Mouse (Mus musculus) embryonic stem cell, embryonic (primary cell): ENCODE data around the gene Naf1.

Source experiments
- CTCF ChIA-PET, 4 experiments: fragments of 300-600 bp in 2 of 4; fragments of 350-600 bp in 2 of 4; sonication (Branson Sonifier 250); formaldehyde crosslinking; loops; one replicate each; lab custom pipeline; 2022; ENCODE audit warnings: inconsistent platforms in 2 of 4; lab: Charles Lee
- POLR2A ChIA-PET, 4 experiments: fragments of 300-600 bp in 2 of 4; fragments of 350-600 bp in 2 of 4; sonication (Branson Sonifier 250); formaldehyde crosslinking; loops; one replicate each; lab custom pipeline; 2022; ENCODE audit warnings: antibody characterized with exemption in 4 of 4, inconsistent platforms in 1 of 4; lab: Charles Lee

Naf1 gene

DNA sequence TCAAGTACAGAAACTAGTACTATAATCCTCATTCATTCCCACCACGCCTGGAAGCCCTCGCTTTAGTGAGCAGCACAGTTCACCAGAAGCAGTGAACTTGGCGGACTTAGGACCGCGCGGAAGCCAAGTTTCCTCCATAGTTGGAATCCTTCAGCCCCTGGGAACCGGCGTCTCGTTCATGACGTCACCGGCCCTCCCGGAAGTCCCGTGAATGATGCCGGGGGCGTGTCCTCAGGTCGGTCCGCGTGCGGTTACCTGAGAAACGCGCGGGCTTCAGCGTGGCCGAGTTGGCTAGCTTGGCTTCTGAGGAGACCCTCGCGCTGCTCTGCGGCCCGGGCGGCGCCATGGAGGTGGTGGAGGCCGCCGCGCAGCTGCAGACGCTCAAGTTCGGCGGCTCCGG lies at the start of gene Naf1:
Gene Naf1 (plus strand): TSS at position 195 of the 400 bp plus-strand sequence.
- CTCF ChIA-PET = no interaction called here
- POLR2A ChIA-PET = interaction anchor here in 3 of 4 experiments (1.2 to 3.2 kb wide), 7 partner anchors 9 to 112 kb away, joined by 3 to 18 read pairs (median 4); no protein-coding TSS in a partner anchor

DNA sequence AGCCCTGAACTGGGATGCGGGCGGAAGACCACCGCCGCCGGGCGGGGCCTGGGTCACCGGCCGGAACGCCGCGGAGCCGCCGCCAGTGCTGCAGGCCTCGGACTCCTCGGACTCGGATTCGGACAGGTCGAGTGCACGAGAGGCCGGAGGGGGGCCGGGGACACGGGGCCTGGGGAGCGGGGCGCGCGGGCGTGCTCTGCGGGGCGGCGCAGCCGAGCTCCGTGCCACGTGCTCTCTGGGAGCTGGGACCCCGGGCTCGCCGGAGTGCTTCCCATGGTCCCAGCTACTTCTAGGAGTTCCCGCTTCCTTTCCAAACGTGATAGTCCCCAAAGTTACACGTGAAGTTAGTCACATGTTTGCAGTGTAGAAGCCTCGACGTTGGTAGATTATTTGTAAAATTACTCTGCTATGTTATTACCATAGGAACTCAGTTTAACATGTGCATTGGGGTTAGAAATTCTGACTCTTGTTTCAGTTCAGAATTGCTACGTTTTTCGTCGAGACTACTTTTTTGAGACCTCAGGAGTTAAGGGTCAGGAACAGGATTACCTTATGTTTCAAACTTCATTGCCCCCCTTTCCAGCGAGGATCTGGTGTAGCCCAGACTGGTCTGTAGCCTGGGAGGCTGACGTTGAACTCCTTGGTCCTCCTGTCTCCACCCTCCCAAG lies 1.0 kb downstream of the Naf1 start:
- ChIA-PET CTCF (no interaction called here), POLR2A (interaction anchor here in 3 of 4 experiments (1.0 to 3.2 kb wide), 12 partner anchors 8 to 183 kb away, joined by 3 to 18 read pairs (median 4); no protein-coding TSS in a partner anchor)

DNA sequence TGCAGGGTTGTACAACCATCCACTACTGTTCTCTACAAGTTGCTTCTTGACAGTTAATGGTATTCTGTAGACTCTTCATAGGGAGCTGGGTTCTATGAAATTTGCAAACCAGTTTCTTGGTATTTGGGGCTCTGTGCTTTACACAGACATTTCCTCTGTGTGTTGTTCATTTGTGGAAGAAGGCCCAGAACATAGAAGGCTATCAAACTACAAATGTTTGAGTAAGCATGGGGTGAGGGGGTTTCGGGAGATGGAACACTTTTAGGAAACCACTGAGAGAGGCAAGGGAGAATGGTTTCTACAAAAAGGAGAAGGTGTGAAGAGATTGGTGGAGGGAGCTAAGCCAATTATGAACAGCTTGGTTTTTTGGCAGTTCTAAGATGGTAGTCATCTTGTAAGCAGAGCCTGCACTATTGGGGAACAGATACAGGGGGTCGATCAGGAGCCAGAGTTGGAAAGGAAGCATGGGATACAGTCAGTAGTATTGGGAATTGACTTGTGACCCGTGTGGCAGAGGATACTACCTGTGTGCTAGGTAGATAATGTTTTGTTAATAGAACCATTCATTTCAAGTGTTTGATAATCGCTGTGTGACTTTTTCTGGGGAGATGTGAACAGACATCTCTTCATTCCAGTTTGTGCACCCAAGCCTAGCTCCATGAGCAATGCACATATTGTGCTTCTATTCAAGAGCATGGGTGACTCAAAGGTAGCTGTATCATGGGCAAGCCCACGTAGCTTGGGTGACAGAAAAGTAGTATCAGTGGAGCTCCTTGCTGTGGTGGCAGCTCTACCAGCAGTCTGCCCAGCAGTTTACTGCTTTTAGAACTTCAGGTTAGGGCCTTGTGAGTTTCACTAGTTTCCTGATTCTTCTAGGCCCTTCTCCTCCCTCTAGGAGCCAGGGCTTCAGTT lies 1.8 kb downstream of the Naf1 start:
- POLR2A ChIA-PET = interaction anchor here in 2 of 4 experiments (1.0 to 3.2 kb wide), 11 partner anchors 8 to 380 kb away, joined by 3 to 18 read pairs (median 3); no protein-coding TSS in a partner anchor
- CTCF ChIA-PET = interaction anchor here in 1 of 4 experiments (0.5 kb wide), 1 partner anchor 47 kb away, joined by 5 read pairs; no protein-coding TSS in a partner anchor

DNA sequence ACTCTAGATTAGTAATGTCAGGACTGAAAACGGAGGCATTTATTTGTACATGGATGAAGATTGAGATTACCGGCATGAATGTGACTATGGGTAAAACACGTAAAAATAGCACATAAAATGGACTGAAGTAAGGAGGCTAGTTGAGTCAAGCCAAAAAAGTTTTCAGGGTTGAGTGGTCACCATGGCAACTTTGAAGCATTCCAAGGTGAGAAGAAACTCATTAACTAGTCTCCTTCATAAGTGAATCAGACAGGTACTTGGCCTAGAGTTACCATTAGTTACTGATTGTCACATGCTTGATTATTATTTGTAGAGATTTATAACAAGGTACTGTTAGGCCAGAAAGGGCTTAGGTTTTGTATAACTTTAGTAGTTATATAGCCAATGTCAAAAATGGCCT lies 3.7 kb downstream of the Naf1 start:
- ChIA-PET CTCF (no interaction called here), POLR2A (interaction anchor here in 2 of 4 experiments (0.7 to 1.6 kb wide), 4 partner anchors 9 to 18 kb away, joined by 3 read pairs; no protein-coding TSS in a partner anchor)

DNA sequence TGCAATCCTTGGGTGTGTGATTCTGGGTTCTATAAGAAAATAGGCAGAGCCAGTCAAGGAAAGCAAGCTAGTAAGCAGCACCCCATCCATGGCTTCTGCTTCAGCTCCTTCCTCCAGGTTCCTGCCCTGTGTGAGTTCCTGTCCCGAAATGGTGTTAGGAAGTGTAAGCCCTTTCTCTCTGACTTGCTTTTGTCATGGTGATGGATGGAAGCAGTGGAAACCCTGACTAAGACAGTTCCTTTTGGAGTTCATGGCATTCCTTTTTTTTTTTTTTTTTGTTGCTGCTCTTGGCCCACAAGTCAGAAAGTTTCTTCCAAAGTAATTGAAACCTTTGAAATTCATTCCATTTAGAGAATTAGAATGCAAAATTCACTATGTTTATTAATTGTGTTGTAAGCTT lies 5.1 kb downstream of the Naf1 start:
- POLR2A ChIA-PET = interaction anchor here in 3 of 4 experiments (0.6 to 1.5 kb wide), 11 partner anchors 9 to 1470 kb away, joined by 3 to 6 read pairs (median 3); no protein-coding TSS in a partner anchor

DNA sequence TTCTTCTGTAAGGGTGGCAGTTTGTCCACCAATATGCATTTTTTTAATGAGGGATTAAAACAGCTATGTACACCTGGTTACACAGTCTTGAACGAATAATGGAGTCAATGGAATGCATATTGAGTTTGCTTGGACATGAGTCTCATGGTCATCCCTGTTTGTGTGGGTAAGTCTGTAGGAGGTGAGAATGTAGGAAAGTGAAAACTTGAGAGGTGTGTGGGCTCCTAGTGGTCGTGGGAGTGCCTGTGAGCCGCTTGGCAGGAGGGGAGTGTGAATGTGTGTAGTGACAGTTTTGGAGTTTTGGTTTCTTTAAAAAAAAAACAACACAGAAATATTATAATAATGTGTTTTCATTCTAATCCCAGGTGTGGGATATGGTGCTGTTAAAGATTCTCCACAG lies 7.7 kb downstream of the Naf1 start:
- ChIA-PET POLR2A (interaction anchor here in 1 of 4 experiments (0.6 to 3.5 kb wide), 2 partner anchors 7 to 46 kb away, joined by 4 to 18 read pairs; partner anchors contain the start of gene Naf1), CTCF (no interaction called here)

More for the DNA sequence above, 5.1 kb downstream of the Naf1 start:
- CTCF ChIA-PET = interaction anchor here in 1 of 4 experiments (0.6 kb wide), 1 partner anchor 26 kb away, joined by 6 read pairs; no protein-coding TSS in a partner anchor

GRCm38 (mm10) chr8:66869211-66869932 lies 9.4 kb downstream of the Naf1 start:
- POLR2A ChIA-PET = interaction anchor here in 3 of 4 experiments (0.7 to 3.5 kb wide), 5 partner anchors 9 to 13 kb away, joined by 3 to 18 read pairs (median 4); partner anchors contain the start of gene Naf1 (in 3 of the 3)
- CTCF ChIA-PET = no interaction called here

DNA sequence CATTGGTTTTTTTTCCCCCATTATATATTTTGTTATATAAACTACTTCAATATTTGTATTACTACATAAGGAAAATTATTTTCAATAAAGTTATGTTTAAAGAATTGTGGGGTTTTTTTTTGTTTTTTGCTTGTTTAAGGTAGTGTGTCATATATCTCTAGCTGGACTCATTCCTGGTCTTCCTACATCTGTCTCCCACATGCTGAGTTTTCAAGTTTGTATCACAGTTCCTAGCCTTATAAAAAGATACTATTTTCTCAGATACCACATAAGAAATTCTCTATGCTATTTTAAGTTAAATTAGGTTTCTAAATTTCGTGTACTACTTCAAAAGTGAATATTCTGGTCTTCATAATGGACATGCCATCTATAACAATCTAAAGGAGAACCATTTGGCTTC lies 23.8 kb downstream of the Naf1 start:
- POLR2A ChIA-PET = interaction anchor here in 1 of 4 experiments (1.2 kb wide), 1 partner anchor 11 kb away, joined by 3 read pairs; no protein-coding TSS in a partner anchor
- CTCF ChIA-PET = no interaction called here

DNA sequence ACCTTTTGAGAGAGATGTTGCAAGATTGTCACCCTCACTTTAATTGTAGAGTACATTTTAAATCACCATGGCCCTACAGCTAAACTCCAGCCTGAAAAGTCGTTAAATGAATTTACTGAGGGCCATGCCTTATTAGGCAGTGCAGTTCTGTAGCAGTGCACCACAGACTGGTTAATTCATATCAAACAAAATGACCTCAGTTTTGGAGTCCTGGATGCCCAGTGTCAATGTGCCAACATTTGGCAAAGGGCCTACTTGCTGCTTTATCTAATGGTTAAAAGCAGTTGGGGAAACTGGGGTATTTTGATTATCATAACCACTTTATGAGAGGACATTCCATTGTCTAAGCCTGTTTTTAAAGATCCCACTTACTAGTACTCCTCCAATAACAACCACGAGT lies 31.9 kb downstream of the Naf1 start:
- CTCF ChIA-PET = no interaction called here
- POLR2A ChIA-PET = interaction anchor here in 1 of 4 experiments (1.5 to 2.1 kb wide), 2 partner anchors 10 to 14 kb away, joined by 3 to 13 read pairs; no protein-coding TSS in a partner anchor

GRCm38 (mm10) chr8:66905000-66905399 lies 45.0 kb downstream of the Naf1 start:
- CTCF ChIA-PET = no interaction called here
- POLR2A ChIA-PET = interaction anchor here in 1 of 4 experiments (1.8 kb wide), 1 partner anchor 9 kb away, joined by 3 read pairs; no protein-coding TSS in a partner anchor

GRCm38 (mm10) chr8:66905557-66905956 lies 45.5 kb downstream of the Naf1 start:
- ChIA-PET POLR2A (interaction anchor here in 1 of 4 experiments (1.3 to 1.8 kb wide), 2 partner anchors 9 to 13 kb away, joined by 3 read pairs; no protein-coding TSS in a partner anchor), CTCF (no interaction called here)

GRCm38 (mm10) chr8:66906116-66906515 lies 46.1 kb downstream of the Naf1 start:
- CTCF ChIA-PET = no interaction called here
- POLR2A ChIA-PET = interaction anchor here in 1 of 4 experiments (1.3 kb wide), 1 partner anchor 14 kb away, joined by 3 read pairs; no protein-coding TSS in a partner anchor

DNA sequence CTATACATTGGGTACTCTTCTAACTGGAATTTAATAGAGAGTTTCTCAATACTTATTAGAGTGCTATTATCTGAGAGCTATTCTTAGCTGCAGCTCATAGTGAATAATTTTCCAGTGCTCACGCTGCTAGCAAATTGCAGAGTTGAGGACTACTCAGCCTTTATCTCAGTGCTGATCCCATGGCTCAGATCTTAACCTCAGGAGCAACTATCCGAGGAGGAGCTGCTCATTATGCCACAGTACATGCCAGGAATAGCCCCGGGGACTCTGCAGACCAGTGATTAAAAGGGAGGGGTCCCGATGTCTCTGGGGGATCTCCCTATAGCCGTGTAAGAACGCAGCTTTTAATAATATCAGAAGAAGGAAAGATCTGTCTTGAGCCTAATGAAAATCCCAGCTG lies 50.7 kb downstream of the Naf1 start:
- ChIA-PET CTCF (no interaction called here), POLR2A (no interaction called here)

DNA sequence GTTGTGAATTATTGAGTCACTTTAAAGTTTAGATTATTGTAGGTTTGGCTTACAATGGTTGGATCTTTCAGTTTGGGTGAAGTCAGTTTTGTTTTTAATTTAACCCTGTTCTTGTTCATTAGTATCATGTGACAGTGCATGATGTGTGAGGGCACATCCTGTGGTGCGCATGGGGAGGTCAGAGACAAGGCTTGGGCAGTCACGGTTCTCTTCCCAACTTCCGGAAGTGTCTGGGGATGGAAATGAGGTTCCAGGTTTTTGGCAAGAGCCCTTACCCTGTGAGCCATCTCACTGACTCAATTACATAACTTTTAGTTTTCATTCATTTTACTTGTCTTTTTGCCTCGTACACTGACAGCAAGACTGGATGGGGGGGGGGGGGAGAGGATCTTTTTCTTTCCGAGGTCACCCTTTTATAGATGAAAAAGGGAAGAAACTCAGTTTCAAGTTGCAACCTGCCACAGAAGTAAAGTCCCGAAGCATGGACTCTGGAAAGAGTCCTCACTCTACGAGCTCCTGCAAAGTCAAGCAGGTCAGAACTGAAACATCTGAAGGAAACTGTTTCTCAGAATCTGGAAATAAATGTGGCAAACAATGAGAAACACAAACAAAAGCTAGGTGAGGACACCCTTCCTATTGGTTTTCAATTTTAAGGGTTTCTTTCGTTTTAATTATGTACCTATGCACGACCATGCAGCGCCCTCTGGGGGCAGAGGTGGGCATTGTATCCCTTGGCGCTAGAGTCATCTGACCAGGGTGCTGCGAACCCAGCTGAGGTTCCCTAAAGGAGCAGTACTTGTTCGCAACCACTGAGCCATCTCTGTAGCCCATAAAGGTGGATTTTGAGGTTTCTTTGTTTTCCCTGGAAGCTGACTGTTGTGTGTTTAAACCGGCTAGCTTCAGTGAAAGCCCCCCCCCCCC lies 53.9 kb downstream of the Naf1 start:
- CTCF ChIA-PET = interaction anchor here (0.5 to 2.0 kb wide), 21 partner anchors 9 to 1998 kb away, joined by 3 to 14 read pairs (median 4); partner anchors contain the start of gene Npy1r (in 3 of the 4)
- POLR2A ChIA-PET = interaction anchor here in 2 of 4 experiments (0.6 to 1.3 kb wide), 10 partner anchors 9 to 427 kb away, joined by 3 to 4 read pairs (median 3); partner anchors contain the start of genes Npy1r (in 1 of the 2) and Tma16 (in 1 of the 2)

- POLR2A ChIA-PET = no interaction called here
- CTCF ChIA-PET = interaction anchor here in 1 of 4 experiments (0.5 kb wide), 1 partner anchor 148 kb away, joined by 3 read pairs; no protein-coding TSS in a partner anchor
Measured at GRCm38 (mm10) chr8:66916056-66916455, 56.0 kb downstream of the Naf1 start.

DNA sequence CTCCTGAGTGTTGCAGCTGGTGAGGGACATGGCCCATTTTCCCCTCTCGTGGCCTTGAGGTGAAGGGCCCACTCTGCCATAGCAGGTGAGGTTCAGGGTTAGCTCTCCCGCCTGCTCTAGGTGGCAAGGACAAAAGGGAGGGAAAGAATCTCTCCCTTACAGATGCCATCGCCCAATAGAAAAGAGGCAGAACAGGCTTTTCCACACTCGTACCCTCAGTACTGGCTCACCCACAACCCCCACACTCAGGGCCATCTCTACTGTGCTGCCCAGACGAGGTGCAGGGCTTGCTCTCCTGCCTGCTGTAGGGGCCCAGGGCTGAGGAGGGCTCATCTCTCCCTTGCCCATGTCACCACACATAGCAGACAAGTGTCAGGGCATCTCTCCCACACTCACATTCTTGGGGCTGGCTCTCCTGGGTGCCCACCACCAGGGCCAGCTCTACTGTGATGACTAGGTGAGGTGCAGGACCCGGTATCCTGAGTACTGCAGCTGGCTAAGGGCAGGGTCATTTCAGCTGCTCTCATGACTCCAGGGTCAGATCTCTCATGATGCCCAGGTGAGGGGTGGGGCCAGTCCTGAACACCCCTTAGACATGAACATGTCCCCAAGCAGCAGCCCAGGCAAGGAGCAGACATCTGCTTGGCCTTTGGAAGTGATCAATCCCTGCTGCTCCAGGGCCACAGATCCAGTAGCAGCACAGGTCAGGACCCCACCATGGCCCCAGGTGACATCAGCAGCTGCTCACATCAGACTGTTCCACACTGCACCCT lies 57.9 kb downstream of the Naf1 start:
- ChIA-PET POLR2A (no interaction called here), CTCF (no interaction called here)
